Mouse (Mus musculus) 3T3-L1 (cell line): ENCODE results near the gene Orai2.
A peak's percentile ranks its signal among the peaks of the same experiment; 100 is the strongest.
"Not testable (repeated sequence)": the region's sequence is repeated elsewhere in the genome, so short reads cannot be mapped to it uniquely, and the experiment has no call there.

Source experiments
- DNase-seq: peaks from one replicate; pipeline ENCODE4 v3.0.0-alpha.2; 2015; ENCODE audit warnings: low read depth, low spot score

Gene Orai2

GRCm38 (mm10) chr5:136170512-136171362, at the start of gene Orai2:
Orai2 (minus strand) TSS chr5:136170713.
- DNase-seq: peak; percentile 75

- no peak for DNase-seq
Measured at GRCm38 (mm10) chr5:136218585-136218984, 48.1 kb upstream of the Orai2 start.

GRCm38 (mm10) chr5:136217932-136218381, 47.4 kb upstream of the Orai2 start:
- DNase-seq: no peak

- no peak for DNase-seq
Measured at GRCm38 (mm10) chr5:136217004-136217665, 46.6 kb upstream of the Orai2 start.

- peak; percentile 26 for DNase-seq
Measured at GRCm38 (mm10) chr5:136215958-136216357, 45.4 kb upstream of the Orai2 start.

- peak; percentile 19 for DNase-seq
Measured at GRCm38 (mm10) chr5:136215211-136215610, 44.7 kb upstream of the Orai2 start.

- DNase-seq: no peak
Measured at GRCm38 (mm10) chr5:136213716-136214115, 43.2 kb upstream of the Orai2 start.

- DNase-seq: no peak
Measured at GRCm38 (mm10) chr5:136212716-136213115, 42.2 kb upstream of the Orai2 start.

- DNase-seq: not testable (repeated sequence)
Measured at GRCm38 (mm10) chr5:136211341-136212102, 41.0 kb upstream of the Orai2 start.

- no peak for DNase-seq
Measured at GRCm38 (mm10) chr5:136210549-136210948, 40.0 kb upstream of the Orai2 start.

- DNase-seq: peak; percentile 88
Measured at GRCm38 (mm10) chr5:136201832-136202231, 31.3 kb upstream of the Orai2 start.

GRCm38 (mm10) chr5:136199526-136199925, 29.0 kb upstream of the Orai2 start:
- DNase-seq: peak; percentile 57

GRCm38 (mm10) chr5:136198474-136199391, 28.2 kb upstream of the Orai2 start, which contains the start of gene Prkrip1:
Prkrip1 (minus strand) TSS chr5:136198963.
- peak; percentile 95 for DNase-seq

GRCm38 (mm10) chr5:136191870-136192269, 21.4 kb upstream of the Orai2 start:
- DNase-seq: no peak

GRCm38 (mm10) chr5:136186723-136187122, 16.2 kb upstream of the Orai2 start:
- DNase-seq: peak; percentile 78

- DNase-seq: peak; percentile 42
Measured at GRCm38 (mm10) chr5:136183766-136184165, 13.3 kb upstream of the Orai2 start.

GRCm38 (mm10) chr5:136182830-136183229, 12.3 kb upstream of the Orai2 start:
- no peak for DNase-seq

- DNase-seq: no peak
Measured at GRCm38 (mm10) chr5:136182049-136182448, 11.5 kb upstream of the Orai2 start.

GRCm38 (mm10) chr5:136181197-136181596, 10.7 kb upstream of the Orai2 start:
- no peak for DNase-seq

- no peak for DNase-seq
Measured at GRCm38 (mm10) chr5:136179594-136179993, 9.1 kb upstream of the Orai2 start.
